Mouse (Mus musculus) CH12.LX (cell line): ENCODE measurements around the gene Slc9a8. TPM values are rescaled to one million over a fixed set of nuclear protein-coding genes. Genes with fewer than 3 reads are reported as not detected.

Experiments used
- DNase-seq: peaks from one replicate; pipeline ENCODE4 v3.0.0-alpha.2; 2013; ENCODE audit errors: extremely low read depth
- H3K27ac ChIP-seq: 2 replicates; pipeline ENCODE4 v1.5.1; 2012; ENCODE audit warnings: low read depth, mild to moderate bottlenecking, control low read depth, moderate library complexity; ENCODE audit not compliant: insufficient read depth
- H3K27me3 ChIP-seq: replicated peaks from 2 replicates; pipeline ENCODE3; 2012; ENCODE audit warnings: inconsistent platforms
- H3K36me3 ChIP-seq, 2 experiments: replicated peaks in 1 of 2; 2 replicates each; pipeline versions ENCODE3 to v1.6.1; 2012; ENCODE audit warnings: inconsistent platforms in 1 of 2, low read length in 1 of 2, mild to moderate bottlenecking in 1 of 2, mixed read lengths in 1 of 2, moderate library complexity in 1 of 2; ENCODE audit not compliant: control insufficient read depth in 1 of 2, insufficient read depth in 1 of 2
- H3K4me1 ChIP-seq, 2 experiments: 2 replicates each; pipeline ENCODE4 v1.6.1; 2012; ENCODE audit warnings: inconsistent platforms in 1 of 2, moderate library complexity in 1 of 2; ENCODE audit not compliant: insufficient read depth in 2 of 2, control insufficient read depth in 1 of 2
- H3K4me2 ChIP-seq: 2 replicates; pipeline ENCODE4 v1.6.1; 2012; ENCODE audit warnings: low read depth, mild to moderate bottlenecking, control low read depth; ENCODE audit not compliant: poor library complexity, insufficient read depth, severe bottlenecking
- H3K4me3 ChIP-seq, 3 experiments: fragments of 150-350 bp in 1 of 3; sonication (generic) in 1 of 3; replicated peaks in 1 of 3; 2 replicates each; pipeline versions ENCODE3 to v1.5.1; 2011 to 2012; ENCODE audit warnings: low read depth in 2 of 3, low read length in 2 of 3, mild to moderate bottlenecking in 2 of 3, moderate library complexity in 2 of 3, control low read depth in 1 of 3, improper control_type of control experiment in 1 of 3, inconsistent platforms in 1 of 3, mixed read lengths in 1 of 3; ENCODE audit not compliant: poor library complexity in 1 of 3
- H3K79me2 ChIP-seq: replicated peaks from 2 replicates; pipeline ENCODE4 v1.6.1; 2012; ENCODE audit warnings: mild to moderate bottlenecking, moderate library complexity; ENCODE audit not compliant: control insufficient read depth, poor library complexity, insufficient read depth, severe bottlenecking; ENCODE audit errors: extremely low read depth
- H3K9ac ChIP-seq: 2 replicates; pipeline ENCODE4 v1.6.1; 2012; ENCODE audit warnings: low read depth, mild to moderate bottlenecking, control low read depth, moderate library complexity; ENCODE audit not compliant: insufficient read depth
- H3K9me3 ChIP-seq: replicated peaks from 2 replicates; pipeline ENCODE3; 2012; ENCODE audit warnings: low read length, inconsistent platforms, mixed read lengths
- BHLHE40 ChIP-seq: IDR thresholded peaks from 2 replicates; pipeline ENCODE4 v1.6.1; 2011; ENCODE audit warnings: mild to moderate bottlenecking, low read depth, low read length, improper control_type of control experiment
- CHD1 ChIP-seq: IDR thresholded peaks from 2 replicates; pipeline ENCODE4 v1.6.1; 2012; ENCODE audit warnings: low read depth, low read length, improper control_type of control experiment, inconsistent platforms
- E2F4 ChIP-seq: IDR thresholded peaks from 2 replicates; pipeline ENCODE4 v1.6.1; 2011; ENCODE audit warnings: low read depth, low read length, improper control_type of control experiment; ENCODE audit not compliant: insufficient replicate concordance
- ELF1 ChIP-seq: IDR thresholded peaks from 2 replicates; pipeline ENCODE4 v1.6.1; 2014; ENCODE audit warnings: low read depth, mild to moderate bottlenecking, inconsistent platforms, low read length, improper control_type of control experiment
- ETS1 ChIP-seq: conservative IDR thresholded peaks from 2 replicates; pipeline ENCODE4 v1.6.1; 2012; ENCODE audit warnings: low read depth, mild to moderate bottlenecking, inconsistent platforms, low read length, improper control_type of control experiment, moderate library complexity
- GABPA ChIP-seq: IDR thresholded peaks from 2 replicates; pipeline ENCODE4 v1.6.1; 2012; ENCODE audit warnings: low read depth, low read length, improper control_type of control experiment, inconsistent platforms; ENCODE audit not compliant: insufficient replicate concordance
- IRF4 ChIP-seq: IDR thresholded peaks from 2 replicates; pipeline ENCODE4 v1.6.1; 2014; ENCODE audit warnings: low read depth, mild to moderate bottlenecking, inconsistent platforms, low read length, improper control_type of control experiment
- JUN ChIP-seq: IDR thresholded peaks from 2 replicates; pipeline ENCODE4 v1.6.1; 2011; ENCODE audit warnings: low read depth, mild to moderate bottlenecking, low read length, improper control_type of control experiment, moderate library complexity; ENCODE audit not compliant: insufficient read depth
- JUND ChIP-seq: conservative IDR thresholded peaks from 2 replicates; pipeline ENCODE4 v1.6.1; 2011; ENCODE audit warnings: low read depth, low read length, improper control_type of control experiment
- KAT2A ChIP-seq: IDR thresholded peaks from 2 replicates; pipeline ENCODE4 v1.6.1; 2012; ENCODE audit warnings: low read length, improper control_type of control experiment, inconsistent platforms; ENCODE audit not compliant: insufficient replicate concordance
- MAZ ChIP-seq: IDR thresholded peaks from 2 replicates; pipeline ENCODE4 v1.6.1; 2012; ENCODE audit warnings: low read depth, mild to moderate bottlenecking, inconsistent platforms, low read length, improper control_type of control experiment, moderate library complexity
- MEF2A ChIP-seq: IDR thresholded peaks from 2 replicates; pipeline ENCODE4 v1.6.1; 2014; ENCODE audit warnings: low read depth, mild to moderate bottlenecking, inconsistent platforms, low read length, improper control_type of control experiment, borderline replicate concordance
- MYC ChIP-seq: IDR thresholded peaks from 2 replicates; pipeline ENCODE4 v1.6.1; 2011; ENCODE audit warnings: low read depth, mild to moderate bottlenecking, improper control_type of control experiment, low read length
- POLR2A ChIP-seq: IDR thresholded peaks from 2 replicates; pipeline ENCODE4 v1.6.1; 2011; ENCODE audit warnings: low read depth, mild to moderate bottlenecking, improper control_type of control experiment, low read length
- POLR2AphosphoS2 ChIP-seq: IDR thresholded peaks from 2 replicates; pipeline ENCODE4 v1.6.1; 2011; ENCODE audit warnings: low read depth, low read length, improper control_type of control experiment
- RAD21 ChIP-seq: IDR thresholded peaks from 2 replicates; pipeline ENCODE4 v1.6.1; 2011; ENCODE audit warnings: low read depth, mild to moderate bottlenecking, low read length, improper control_type of control experiment, moderate library complexity
- RCOR1 ChIP-seq: conservative IDR thresholded peaks from 2 replicates; pipeline ENCODE4 v1.6.1; 2012; ENCODE audit warnings: low read depth, mild to moderate bottlenecking, inconsistent platforms, low read length, improper control_type of control experiment
- SMC3 ChIP-seq: IDR thresholded peaks from 2 replicates; pipeline ENCODE4 v1.6.1; 2011; ENCODE audit warnings: low read depth, low read length, improper control_type of control experiment
- TBP ChIP-seq: conservative IDR thresholded peaks from 2 replicates; pipeline ENCODE4 v1.6.1; 2011; ENCODE audit warnings: low read depth, low read length, improper control_type of control experiment
- USF1 ChIP-seq: IDR thresholded peaks from 2 replicates; pipeline ENCODE4 v1.6.1; 2014; ENCODE audit warnings: low read depth, mild to moderate bottlenecking, inconsistent platforms, low read length, improper control_type of control experiment
- ZMIZ1 ChIP-seq: IDR thresholded peaks from 2 replicates; pipeline ENCODE4 v1.6.1; 2012; ENCODE audit warnings: low read depth, mild to moderate bottlenecking, inconsistent platforms, low read length, improper control_type of control experiment
- ZNF384 ChIP-seq: IDR thresholded peaks from 2 replicates; pipeline ENCODE4 v1.6.1; 2012; ENCODE audit warnings: low read depth, low read length, improper control_type of control experiment, inconsistent platforms
- dilution Hi-C: fragments of 300-500 bp; cut with MboI; formaldehyde crosslinking; loops from 2 replicates; pipeline ENCODE4 v1.14.3; 2020; ENCODE audit warnings: low sequenced_read_pairs; ENCODE audit not compliant: extremely low pct_unique_long_range_greater_than_20kb, extremely low pct_ligation_motif_present
- in situ Hi-C: fragments of 300-500 bp; cut with MboI; formaldehyde crosslinking; loops from 3 replicates; pipeline ENCODE4 v1.14.3; 2019; ENCODE audit warnings: low sequenced_read_pairs, low pct_ligation_motif_present, low pct_unique_long_range_greater_than_20kb, mixed read lengths
- polyA plus RNA-seq: library from polyadenylated mRNA; unstranded; fragments of >175 nt; gene quantifications from 2 replicates; pipeline ENCODE4 v1.2.1, GENCODE M21; 2012; ENCODE audit warnings: low read depth; ENCODE audit not compliant: insufficient read length
- total RNA-seq, 2 experiments: library from RNA; depleted of rRNA; stranded (reverse); fragments of 300-350 nt in 1 of 2; fragments of >200 nt in 1 of 2; gene quantifications; 2 replicates each; pipeline ENCODE4 v1.2.3; 2012 to 2014

The Slc9a8 gene
- total and polyA plus RNA-seq, 3 experiments: 14.5 to 26.0 (median 25.0) TPM

DNA sequence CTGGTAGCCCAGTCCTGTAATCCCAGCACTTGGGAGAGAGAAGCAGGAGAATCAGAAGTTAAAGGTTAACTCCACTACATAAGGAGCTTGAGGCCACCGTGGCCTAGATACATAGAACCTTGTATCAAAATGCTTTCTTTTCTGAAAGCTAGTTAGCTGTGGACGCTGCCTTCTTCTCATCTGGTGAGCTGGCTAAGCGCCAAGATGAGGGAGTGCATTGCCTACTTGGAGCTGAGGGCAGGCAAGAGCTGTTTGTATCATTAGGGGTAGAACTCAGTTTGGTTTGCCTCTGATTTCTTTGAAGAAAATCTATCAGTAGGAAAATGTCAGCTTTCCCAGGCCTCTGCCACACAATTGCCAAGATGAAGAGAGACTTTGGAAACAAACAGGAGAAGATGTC, 32.3 kb downstream of the Slc9a8 start:
- TF ChIP-seq JUND (no peak), MAZ (no peak), GABPA (no peak), POLR2A (no peak), SMC3 (no peak), ELF1 (no peak), ZNF384 (no peak), RCOR1 (no peak), JUN (no peak), IRF4 (no peak), USF1 (no peak)
- H3K27me3 ChIP-seq: no peaks in the 10 kb centered on the region
- no peak overlapping the region for H3K27ac ChIP-seq
- dilution Hi-C loops (no loop called here), in situ Hi-C loops (no loop called here)
- no peaks in the 10 kb centered on the region for H3K79me2 ChIP-seq
- H3K9me3 ChIP-seq: no peaks in the 10 kb centered on the region
- peaks cover 0 to 8% of the 10 kb centered on the region in 2 experiments; a peak in 2 of 4 replicates for H3K4me1 ChIP-seq
- no peak overlapping the region for H3K4me3 ChIP-seq
- no peak overlapping the region for H3K4me2 ChIP-seq
- peaks cover 82 to 90% of the 10 kb centered on the region in 2 experiments for H3K36me3 ChIP-seq
- DNase-seq: no peak
- H3K9ac ChIP-seq: no peak overlapping the region

- Histone ChIP-seq H3K79me2 (no peaks in the 10 kb centered on the region), H3K27ac (no peak overlapping the region), H3K36me3 (peaks cover 76 to 85% of the 10 kb centered on the region in 2 experiments), H3K27me3 (no peaks in the 10 kb centered on the region), H3K4me3 (no peak overlapping the region), H3K9ac (no peak overlapping the region), H3K4me1 (peaks cover 0 to 8% of the 10 kb centered on the region in 2 experiments; a peak in 2 of 4 replicates), H3K9me3 (no peaks in the 10 kb centered on the region), H3K4me2 (no peak overlapping the region)
- TF ChIP-seq BHLHE40 (no peak), ETS1 (no peak), ZMIZ1 (no peak), TBP (no peak), CHD1 (no peak), E2F4 (no peak), IRF4 (no peak), MYC (no peak), RAD21 (no peak), ZNF384 (no peak), POLR2AphosphoS2 (no peak), KAT2A (no peak), MEF2A (no peak)
- dilution Hi-C loops: no loop called here
- DNase-seq: no peak
- in situ Hi-C loops: loop anchor here (5.0 kb wide), 1 partner anchor 34 kb away; the partner anchor contains the start of gene Slc9a8
These were observed 35.0 kb downstream of the Slc9a8 start for GRCm38 (mm10) chr2:167456361-167457020.
